Mouse (Mus musculus) heart, embryonic 13.5 days (tissue): ENCODE measurements around the gene Cchcr1. TPM values are rescaled to one million over a fixed set of nuclear protein-coding genes. Genes with fewer than 3 reads are reported as not detected.
A peak's percentile ranks its signal among the peaks of the same experiment; 100 is the strongest.

ENCODE experiments used
- ATAC-seq: fragments of 200-750 bp; cut with Nextera tagmentation; 2 replicates; pipeline ENCODE4 v1.8.0; 2017; ENCODE audit warnings: moderate TSS enrichment; ENCODE audit not compliant: insufficient number of reproducible peaks, low FRiP score, low TSS enrichment; ENCODE audit errors: extremely low read depth
- H3K27ac ChIP-seq: fragments of 300-500 bp; sonication (generic); replicated peaks from 2 replicates; pipeline ENCODE4 v1.5.1; 2015; ENCODE audit warnings: moderate library complexity, mild to moderate bottlenecking, inconsistent platforms
- H3K27me3 ChIP-seq: fragments of 300-500 bp; sonication (generic); replicated peaks from 2 replicates; pipeline ENCODE4 v1.6.1; 2015; ENCODE audit warnings: mild to moderate bottlenecking, inconsistent platforms
- H3K36me3 ChIP-seq: fragments of 300-500 bp; sonication (generic); 2 replicates; pipeline ENCODE4 v1.6.1; 2015; ENCODE audit warnings: mild to moderate bottlenecking, inconsistent platforms
- H3K4me1 ChIP-seq: fragments of 300-500 bp; sonication (generic); 2 replicates; pipeline ENCODE4 v1.6.1; 2015; ENCODE audit warnings: inconsistent platforms
- H3K4me2 ChIP-seq: fragments of 300-500 bp; sonication (generic); 2 replicates; pipeline ENCODE4 v1.6.1; 2015; ENCODE audit warnings: inconsistent platforms, mild to moderate bottlenecking, moderate library complexity
- H3K4me3 ChIP-seq: fragments of 300-500 bp; sonication (generic); 2 replicates; pipeline ENCODE4 v1.5.1; 2015; ENCODE audit warnings: moderate library complexity, mild to moderate bottlenecking, inconsistent platforms
- H3K9ac ChIP-seq: fragments of 300-500 bp; sonication (generic); 2 replicates; pipeline ENCODE4 v1.6.1; 2015; ENCODE audit warnings: inconsistent platforms, mild to moderate bottlenecking, moderate library complexity
- H3K9me3 ChIP-seq: fragments of 300-500 bp; sonication (generic); 2 replicates; pipeline ENCODE4 v1.6.1; 2016; ENCODE audit warnings: inconsistent platforms
- WGBS: fragments of 180-500 bp; shearing (Covaris S2); methylation state at CpG from one replicate; pipeline ENCODE4 v1.1.7; 2015; ENCODE audit warnings: mixed read lengths; 5-methylcytosine and 5-hydroxymethylcytosine counted together
- polyA plus RNA-seq: library from polyadenylated mRNA; unstranded; fragments of >200 nt; fragmentation: Nextera tagmentation; extraction: Ambion mirVana; gene quantifications from 2 replicates; pipeline ENCODE4 v1.2.1, GENCODE M21; 2015

Gene Cchcr1
- polyA plus RNA-seq, 1 experiment from 2014 or later = 12.3 TPM

- H3K4me3 ChIP-seq = peak overlapping the region; percentile 67
- no peaks in the 10 kb centered on the region for H3K27me3 ChIP-seq
- peaks cover 35% of the 10 kb centered on the region for H3K4me1 ChIP-seq
- no peaks in the 10 kb centered on the region for H3K9me3 ChIP-seq
- 8% methylated on average over 25 of the region's 25 CpGs for WGBS
- no peak for ATAC-seq
- H3K9ac ChIP-seq = peak overlapping the region; percentile 82
- peak overlapping the region; percentile 76 for H3K4me2 ChIP-seq
- H3K36me3 ChIP-seq = peaks cover 34% of the 10 kb centered on the region
- H3K27ac ChIP-seq = peak overlapping the region; percentile 9; the same call in 1 of the 2 replicates
Observed at GRCm38 (mm10) chr17:35515911-35516640, 824 bp upstream of the Cchcr1 start.

GRCm38 (mm10) chr17:35517526-35517925 is 626 bp downstream of the Cchcr1 start:
- Histone ChIP-seq H3K4me3 (peak overlapping the region; percentile 67), H3K36me3 (peaks cover 43% of the 10 kb centered on the region), H3K27ac (peak overlapping the region; percentile 63), H3K9ac (peak overlapping the region; percentile 84), H3K4me2 (peak overlapping the region; percentile 76), H3K9me3 (no peaks in the 10 kb centered on the region), H3K27me3 (no peaks in the 10 kb centered on the region), H3K4me1 (peaks cover 35% of the 10 kb centered on the region)
- ATAC-seq = no peak
- 7% methylated on average over 12 of the region's 12 CpGs for WGBS

DNA sequence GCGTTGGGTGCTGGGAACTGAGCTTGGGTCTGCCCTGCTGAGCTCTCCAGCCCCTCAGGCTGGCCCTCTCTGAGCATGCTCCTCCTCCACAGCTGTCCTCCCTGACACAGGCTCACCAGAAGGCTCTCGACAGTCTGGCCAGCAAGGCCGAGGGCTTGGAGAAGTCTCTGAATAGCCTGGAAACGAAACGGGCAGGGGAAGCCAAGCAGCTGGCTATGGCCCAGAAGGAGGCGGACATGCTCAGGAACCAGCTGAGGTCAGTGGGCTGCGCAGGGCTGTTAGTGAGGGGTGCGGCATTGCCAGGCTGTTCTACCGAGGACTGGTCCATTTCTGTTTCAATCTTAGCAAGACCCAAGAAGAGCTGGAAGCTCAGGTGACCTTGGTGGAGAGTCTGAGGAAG is 7.5 kb downstream of the Cchcr1 start:
- WGBS = 86% methylated on average over 9 of the region's 9 CpGs
- peaks cover 83% of the 10 kb centered on the region for H3K36me3 ChIP-seq

GRCm38 (mm10) chr17:35526644-35527043 is 9.7 kb downstream of the Cchcr1 start:
- Histone ChIP-seq H3K4me1 (no peaks in the 10 kb centered on the region), H3K36me3 (peaks cover 83% of the 10 kb centered on the region), H3K27ac (no peak overlapping the region), H3K9ac (no peak overlapping the region), H3K4me3 (no peak overlapping the region), H3K9me3 (no peaks in the 10 kb centered on the region), H3K4me2 (no peak overlapping the region), H3K27me3 (no peaks in the 10 kb centered on the region)
- no peak for ATAC-seq
- WGBS = 68% methylated on average over 8 of the region's 8 CpGs

More for the DNA sequence above, 7.5 kb downstream of the Cchcr1 start:
- no peak overlapping the region for H3K4me2 ChIP-seq
- H3K9me3 ChIP-seq = no peaks in the 10 kb centered on the region
- H3K9ac ChIP-seq = no peak overlapping the region
- no peak for ATAC-seq
- no peak overlapping the region for H3K4me3 ChIP-seq
- no peak overlapping the region for H3K27ac ChIP-seq
- H3K4me1 ChIP-seq = no peaks in the 10 kb centered on the region
- H3K27me3 ChIP-seq = no peaks in the 10 kb centered on the region

GRCm38 (mm10) chr17:35532360-35532759 is 15.5 kb downstream of the Cchcr1 start:
- WGBS = 8% methylated on average over 3 of the region's 3 CpGs
- Histone ChIP-seq H3K27ac (no peak overlapping the region), H3K4me3 (no peak overlapping the region), H3K4me2 (no peak overlapping the region), H3K36me3 (peaks cover 35% of the 10 kb centered on the region), H3K9me3 (no peaks in the 10 kb centered on the region), H3K4me1 (peaks cover 4% of the 10 kb centered on the region; the same call in 1 of the 2 replicates), H3K27me3 (peaks cover 15% of the 10 kb centered on the region; the same call in 1 of the 2 replicates), H3K9ac (no peak overlapping the region)
- no peak for ATAC-seq

DNA sequence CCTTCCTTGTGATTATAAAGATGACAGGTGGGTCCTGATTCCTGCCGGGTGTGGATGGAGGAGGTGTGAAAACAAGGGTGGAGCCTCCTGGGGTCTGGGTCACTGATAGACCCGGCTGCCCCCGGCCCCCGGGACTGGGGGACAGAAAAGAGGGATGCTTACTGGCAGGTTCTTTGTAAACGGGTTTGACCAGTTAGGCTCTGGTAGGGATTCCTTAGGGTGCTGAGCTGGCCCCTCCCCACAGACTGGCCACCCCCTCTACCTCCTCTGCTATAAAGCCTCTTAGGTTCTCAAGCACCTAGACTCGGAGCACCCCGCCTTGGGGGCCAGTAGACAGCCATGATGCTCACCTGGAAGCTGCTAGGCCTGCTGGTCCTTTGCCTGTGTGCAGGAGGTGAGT is 16.0 kb downstream of the Cchcr1 start, which contains the start of gene Psors1c2:
Gene Psors1c2, plus strand, starts transcription at position 301 of the 400 bp plus-strand sequence.
- peaks cover 4% of the 10 kb centered on the region; the same call in 1 of the 2 replicates for H3K4me1 ChIP-seq
- no peak for ATAC-seq
- H3K27ac ChIP-seq = no peak within 1 kb of the TSS
- peaks cover 31% of the 10 kb centered on the region for H3K36me3 ChIP-seq
- no peak within 1 kb of the TSS; the same call in 1 of the 2 replicates for H3K9ac ChIP-seq
- no peak within 1 kb of the TSS for H3K4me2 ChIP-seq
- no peak within 1 kb of the TSS for H3K4me3 ChIP-seq
- peaks cover 15% of the 10 kb centered on the region; the same call in 1 of the 2 replicates for H3K27me3 ChIP-seq
- 15% methylated on average over 7 of the region's 7 CpGs for WGBS
- H3K9me3 ChIP-seq = no peaks in the 10 kb centered on the region

- Histone ChIP-seq H3K36me3 (peaks cover 16% of the 10 kb centered on the region), H3K4me2 (no peak overlapping the region), H3K27me3 (peaks cover 15% of the 10 kb centered on the region; the same call in 1 of the 2 replicates), H3K4me3 (no peak overlapping the region), H3K9me3 (no peaks in the 10 kb centered on the region), H3K27ac (no peak overlapping the region), H3K4me1 (peaks cover 4% of the 10 kb centered on the region; the same call in 1 of the 2 replicates), H3K9ac (no peak overlapping the region)
- no peak for ATAC-seq
- WGBS = 6% methylated on average over 6 of the region's 6 CpGs
Observed at GRCm38 (mm10) chr17:35534343-35534742, 17.4 kb downstream of the Cchcr1 start.

DNA sequence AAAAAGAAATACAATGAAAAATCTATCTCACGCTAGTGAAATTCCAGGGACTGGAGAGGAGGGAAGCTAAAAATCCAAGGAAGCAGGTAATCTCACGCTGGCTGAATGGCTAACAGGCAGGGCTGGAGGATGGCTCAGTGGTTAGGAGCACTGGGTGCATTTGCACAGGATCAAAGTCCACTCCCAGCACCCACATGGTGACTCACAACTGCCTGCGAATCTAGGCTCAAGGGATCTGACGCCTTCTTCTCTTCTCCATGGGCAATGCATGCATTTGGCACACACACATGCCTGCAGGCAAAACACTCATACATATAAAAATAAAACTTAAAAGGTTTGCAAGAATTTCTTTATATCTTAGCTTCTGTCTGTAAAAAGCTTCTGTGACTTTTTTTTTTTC is 20.5 kb downstream of the Cchcr1 start:
- no peak overlapping the region for H3K27ac ChIP-seq
- no peak overlapping the region for H3K4me3 ChIP-seq
- no peak overlapping the region for H3K4me2 ChIP-seq
- no peaks in the 10 kb centered on the region for H3K9me3 ChIP-seq
- H3K4me1 ChIP-seq = peaks cover 3% of the 10 kb centered on the region; the same call in 1 of the 2 replicates
- H3K36me3 ChIP-seq = no peaks in the 10 kb centered on the region
- no peak overlapping the region for H3K9ac ChIP-seq
- 75% methylated on average over 4 of the region's 4 CpGs for WGBS
- no peak for ATAC-seq
- H3K27me3 ChIP-seq = peaks cover 19% of the 10 kb centered on the region; the same call in 1 of the 2 replicates

DNA sequence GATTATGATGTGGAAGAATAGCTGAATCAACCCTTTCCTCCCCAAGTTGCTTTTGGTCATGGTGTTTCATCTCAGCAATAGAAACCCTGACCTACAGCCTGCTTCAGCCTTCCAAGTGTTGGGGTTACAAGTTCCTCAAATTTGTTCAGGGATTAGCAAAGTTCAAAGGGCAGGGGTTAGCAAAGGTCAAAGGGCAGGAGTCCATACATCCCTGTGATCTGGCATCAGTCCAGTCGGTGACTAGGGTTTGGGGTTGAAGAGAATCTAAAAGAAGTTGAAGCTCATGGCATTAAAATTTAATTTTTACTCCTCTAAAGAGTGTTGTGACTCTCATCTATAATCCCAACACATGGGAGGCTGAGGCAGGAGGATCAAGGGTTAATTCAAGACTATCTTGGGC is 21.6 kb downstream of the Cchcr1 start:
- Histone ChIP-seq H3K36me3 (no peaks in the 10 kb centered on the region), H3K27me3 (peaks cover 9% of the 10 kb centered on the region; the same call in 1 of the 2 replicates), H3K4me2 (no peak overlapping the region), H3K4me1 (peaks cover 5% of the 10 kb centered on the region), H3K27ac (no peak overlapping the region), H3K4me3 (no peak overlapping the region), H3K9me3 (no peaks in the 10 kb centered on the region), H3K9ac (no peak overlapping the region)
- WGBS = 81% methylated on average over 1 of the region's 1 CpGs
- no peak for ATAC-seq

- Histone ChIP-seq H3K9ac (no peak overlapping the region), H3K27ac (no peak overlapping the region), H3K4me3 (no peak overlapping the region), H3K27me3 (0 out of 2 replicates have a peak, but pooled peaks cover 3% of the 10 kb centered on the region), H3K4me1 (peaks cover 12% of the 10 kb centered on the region), H3K4me2 (no peak overlapping the region), H3K9me3 (no peaks in the 10 kb centered on the region), H3K36me3 (no peaks in the 10 kb centered on the region)
- 46% methylated on average over 10 of the region's 10 CpGs for WGBS
- ATAC-seq = no peak
Observed at GRCm38 (mm10) chr17:35539540-35539939, 22.6 kb downstream of the Cchcr1 start.

GRCm38 (mm10) chr17:35542761-35543411 is 26.0 kb downstream of the Cchcr1 start:
- H3K4me2 ChIP-seq = peak overlapping the region; percentile 37
- 71% methylated on average over 15 of the region's 15 CpGs for WGBS
- no peak overlapping the region for H3K9ac ChIP-seq
- peak overlapping the region; percentile 15; the same call in 1 of the 2 replicates for H3K27ac ChIP-seq
- H3K9me3 ChIP-seq = no peaks in the 10 kb centered on the region
- H3K27me3 ChIP-seq = 0 out of 2 replicates have a peak, but pooled peaks cover 3% of the 10 kb centered on the region
- H3K36me3 ChIP-seq = no peaks in the 10 kb centered on the region
- H3K4me1 ChIP-seq = peaks cover 17% of the 10 kb centered on the region
- H3K4me3 ChIP-seq = no peak overlapping the region; the same call in 1 of the 2 replicates
- no peak for ATAC-seq
